Mouse (Mus musculus) CH12.LX (cell line): ENCODE results near the gene Alpk1.

Source experiments
- GABPA ChIP-seq: IDR thresholded peaks from 2 replicates; pipeline ENCODE4 v1.6.1; 2012; ENCODE audit warnings: low read depth, low read length, improper control_type of control experiment, inconsistent platforms; ENCODE audit not compliant: insufficient replicate concordance
- MAX ChIP-seq: IDR thresholded peaks from 2 replicates; pipeline ENCODE4 v1.6.1; 2011; ENCODE audit warnings: low read length, improper control_type of control experiment
- POLR2A ChIP-seq: IDR thresholded peaks from 2 replicates; pipeline ENCODE4 v1.6.1; 2011; ENCODE audit warnings: low read depth, mild to moderate bottlenecking, improper control_type of control experiment, low read length
- ZC3H11A ChIP-seq: IDR thresholded peaks from 2 replicates; pipeline ENCODE4 v1.6.1; 2012; ENCODE audit warnings: low read depth, mild to moderate bottlenecking, inconsistent platforms, low read length, improper control_type of control experiment

DNA sequence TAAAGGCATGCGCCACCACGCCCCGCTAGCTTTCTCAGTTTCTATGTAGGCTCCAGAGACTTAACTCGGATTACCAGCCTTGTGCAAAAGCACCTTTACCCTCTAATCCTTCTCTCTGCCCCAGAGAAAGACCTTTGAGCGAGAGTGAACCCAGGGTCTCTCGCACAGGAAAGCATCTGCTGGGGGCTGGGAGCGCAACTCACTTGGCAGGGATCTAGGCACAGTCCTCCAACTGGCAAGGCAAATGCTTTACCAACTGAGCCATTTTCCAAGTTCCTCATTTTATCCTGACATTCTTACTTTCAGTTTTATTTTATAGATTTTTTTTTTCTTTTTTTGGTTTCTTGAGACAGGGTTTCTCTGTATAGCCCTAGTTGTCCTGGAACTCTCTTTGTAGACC, 12.7 kb upstream of the Alpk1 start:
- TF ChIP-seq POLR2A, result no peak
- TF ChIP-seq GABPA, result no peak
- no peak for TF ChIP-seq ZC3H11A
- TF ChIP-seq MAX, result no peak
